Mouse (Mus musculus) small intestine, adult 2 months (tissue): ENCODE results near the gene Zfp872.

Experiments used
- CTCF ChIP-seq: fragments of 200-500 bp; IDR thresholded peaks from 2 replicates; pipeline ENCODE4 v1.5.1; 2012; ENCODE audit warnings: low read depth, mild to moderate bottlenecking, control low read depth, inconsistent platforms, low read length, moderate library complexity, mixed read lengths; ENCODE audit not compliant: insufficient replicate concordance, insufficient read length; ENCODE audit errors: extremely low read depth
- POLR2A ChIP-seq: fragments of 200-500 bp; IDR thresholded peaks from 2 replicates; pipeline ENCODE4 v1.6.1; 2012; ENCODE audit warnings: low read depth, mild to moderate bottlenecking, control low read depth, inconsistent platforms, low read length, moderate library complexity

GRCm38 (mm10) chr9:22143108-22144037 is 44.5 kb upstream of the Zfp872 start:
- TF ChIP-seq CTCF (peak; percentile 94; the same call in 1 of the 2 replicates), POLR2A (no peak)
